ENCODE assay signal across 31 mouse cellular contexts in genomic region chr6:100221803-100222202, GRCm38 (mm10).
DNase-seq lines count a peak whose midpoint lies in the region; ATAC-seq and TF ChIP-seq lines count a peak whose summit lies in the region.
"Had no signal": no experiment of that assay in that cellular context is flagged by ENCODE, and none has a peak within 500 bp of the region (broad histone marks: within the 10 kb centered on the region; RNA-seq: fewer than 3 reads in every experiment).

No protein-coding gene starts in this region.

- H3K27ac ChIP-seq in limb, embryonic 13.5 days = no peak overlapping the region
- H3K27ac ChIP-seq in limb, embryonic 10.5 days = no peak overlapping the region
- H3K27ac ChIP-seq in embryonic facial prominence, embryonic 13.5 days = peak overlapping the region; percentile 69
- no peak overlapping the region for H3K27ac ChIP-seq in intestine, postnatal 0 days (ENCODE audit: low read depth, low read length)
- H3K27ac ChIP-seq: forebrain, embryonic 10.5 days; forebrain, embryonic 15.5 days; heart, adult 2 months; hindbrain, embryonic 10.5 days; hindbrain, embryonic 15.5 days; layer of hippocampus, adult 2 months; left cerebral cortex, adult 2 months; liver, embryonic 13.5 days; macrophage had no signal

- no peaks in the 10 kb centered on the region for H3K36me3 ChIP-seq in limb, embryonic 13.5 days
- no peaks in the 10 kb centered on the region for H3K36me3 ChIP-seq in limb, embryonic 10.5 days
- H3K36me3 ChIP-seq in embryonic facial prominence, embryonic 13.5 days = no peaks in the 10 kb centered on the region
- no peaks in the 10 kb centered on the region for H3K36me3 ChIP-seq in intestine, postnatal 0 days (ENCODE audit: control insufficient read depth, insufficient read depth)
- H3K36me3 ChIP-seq: forebrain, embryonic 10.5 days; forebrain, embryonic 15.5 days; hindbrain, embryonic 10.5 days; hindbrain, embryonic 15.5 days; limb, embryonic 15.5 days; liver, embryonic 13.5 days had no signal

- no peak for DNase-seq in limb, embryonic 10.5 days (ENCODE audit: low spot score)
- DNase-seq in spleen, postnatal 36 days (ENCODE audit: low spot score in 2 of 2) = no peak
- no peak for DNase-seq in cerebellum, postnatal 36 days
- DNase-seq in cerebellum, adult 8-10 months = no peak
- DNase-seq: adrenal gland, postnatal 14 days; B cell, adult 2 months; cerebellum, adult 11 months; cerebellum, adult 9-11 months; gastrocnemius, postnatal 25 days; heart, adult 2 months; heart, postnatal 14 days; kidney, postnatal 25 days; liver, embryonic 13.5 days; lung, adult 2 months; lung, postnatal 10 days; midbrain, embryonic 14.5 days; thymus, adult 2 months; thymus, postnatal 36 days had no signal

- H3K9me3 ChIP-seq in limb, embryonic 13.5 days = no peaks in the 10 kb centered on the region
- H3K9me3 ChIP-seq in limb, embryonic 10.5 days (replicated peaks) = no peaks in the 10 kb centered on the region
- H3K9me3 ChIP-seq in embryonic facial prominence, embryonic 13.5 days = no peaks in the 10 kb centered on the region
- no peaks in the 10 kb centered on the region for H3K9me3 ChIP-seq in intestine, postnatal 0 days (ENCODE audit: control insufficient read depth)
- H3K9me3 ChIP-seq: forebrain, embryonic 10.5 days; forebrain, embryonic 15.5 days; hindbrain, embryonic 10.5 days; hindbrain, embryonic 15.5 days; limb, embryonic 15.5 days; liver, embryonic 13.5 days had no signal

- H3K4me2 ChIP-seq in limb, embryonic 13.5 days (replicated peaks) = peak overlapping the region; percentile 12; the same call in 1 of the 2 replicates
- H3K4me2 ChIP-seq in embryonic facial prominence, embryonic 13.5 days = no peak overlapping the region
- no peak overlapping the region for H3K4me2 ChIP-seq in intestine, postnatal 0 days (replicated peaks; ENCODE audit: low read depth)
- H3K4me2 ChIP-seq: forebrain, embryonic 15.5 days; hindbrain, embryonic 15.5 days; limb, embryonic 15.5 days; liver, embryonic 13.5 days had no signal

- 38% methylated on average over 4 of the region's 4 CpGs for WGBS in limb, embryonic 13.5 days
- WGBS in limb, embryonic 10.5 days = 74% methylated on average over 4 of the region's 4 CpGs
- 49% methylated on average over 4 of the region's 4 CpGs for WGBS in embryonic facial prominence, embryonic 13.5 days
- WGBS in intestine, postnatal 0 days = 10% methylated on average over 4 of the region's 4 CpGs

- H3K27me3 ChIP-seq in limb, embryonic 13.5 days = no peaks in the 10 kb centered on the region
- H3K27me3 ChIP-seq in limb, embryonic 10.5 days (ENCODE audit: low read depth, poor library complexity, severe bottlenecking) = peaks cover 21% of the 10 kb centered on the region
- H3K27me3 ChIP-seq in embryonic facial prominence, embryonic 13.5 days = no peaks in the 10 kb centered on the region
- H3K27me3 ChIP-seq in intestine, postnatal 0 days (replicated peaks; ENCODE audit: control insufficient read depth, insufficient read depth, low read length) = no peaks in the 10 kb centered on the region
- H3K27me3 ChIP-seq: forebrain, embryonic 15.5 days; limb, embryonic 15.5 days; liver, embryonic 13.5 days; Patski had no signal

- no peak for ATAC-seq in limb, embryonic 13.5 days (ENCODE audit: low FRiP score, low read depth)
- no peak for ATAC-seq in embryonic facial prominence, embryonic 13.5 days (ENCODE audit: insufficient number of reproducible peaks, insufficient read depth, low FRiP score, low TSS enrichment, low read depth)
- peak; percentile 58 for ATAC-seq in intestine, postnatal 0 days
- ATAC-seq: forebrain, embryonic 15.5 days; inflammation-experienced regulatory T-cells, adult 6 months; Patski had no signal

- no peak overlapping the region for H3K4me3 ChIP-seq in limb, embryonic 13.5 days
- no peak overlapping the region for H3K4me3 ChIP-seq in limb, embryonic 10.5 days
- H3K4me3 ChIP-seq in embryonic facial prominence, embryonic 13.5 days = no peak overlapping the region
- no peak overlapping the region for H3K4me3 ChIP-seq in intestine, postnatal 0 days (ENCODE audit: low read depth, low read length)
- H3K4me3 ChIP-seq: forebrain, embryonic 10.5 days; forebrain, embryonic 15.5 days; heart, adult 2 months; hindbrain, embryonic 10.5 days; hindbrain, embryonic 15.5 days; layer of hippocampus, adult 2 months; left cerebral cortex, adult 2 months; limb, embryonic 15.5 days; liver, embryonic 13.5 days had no signal

- H3K9ac ChIP-seq in limb, embryonic 13.5 days = no peak overlapping the region
- H3K9ac ChIP-seq in embryonic facial prominence, embryonic 13.5 days = no peak overlapping the region
- no peak overlapping the region for H3K9ac ChIP-seq in intestine, postnatal 0 days (ENCODE audit: low read depth, low read length)
- H3K9ac ChIP-seq: forebrain, embryonic 15.5 days; hindbrain, embryonic 15.5 days; limb, embryonic 15.5 days; liver, embryonic 13.5 days had no signal

- no peak for TF ChIP-seq CTCF in intestine, postnatal 0 days (IDR thresholded peaks at IDR 0.05; ENCODE audit: low read depth)

- peaks cover 49% of the 10 kb centered on the region for H3K4me1 ChIP-seq in limb, embryonic 13.5 days
- peaks cover 52% of the 10 kb centered on the region for H3K4me1 ChIP-seq in limb, embryonic 10.5 days
- peaks cover 44% of the 10 kb centered on the region for H3K4me1 ChIP-seq in embryonic facial prominence, embryonic 13.5 days
- 0 out of 2 replicates have a peak, but pooled peaks cover 2% of the 10 kb centered on the region for H3K4me1 ChIP-seq in intestine, postnatal 0 days (replicated peaks; ENCODE audit: control insufficient read depth, insufficient read depth, low read length)
- H3K4me1 ChIP-seq: liver, embryonic 13.5 days had no signal
